Mouse (Mus musculus) liver, adult 2 months (tissue): ENCODE results near the gene Plxnb1. TPM values are rescaled to one million over a fixed set of nuclear protein-coding genes. Genes with fewer than 3 reads are reported as not detected.
A peak's percentile ranks its signal among the peaks of the same experiment; 100 is the strongest.

ENCODE experiments used
- DNase-seq: peaks from one replicate; pipeline ENCODE4 v3.0.0-alpha.2; 2011; ENCODE audit warnings: low read depth, low spot score; ENCODE audit errors: extremely low read depth
- H3K27ac ChIP-seq: fragments of 200-500 bp; replicated peaks from 2 replicates; pipeline ENCODE4 v1.5.1; 2012; ENCODE audit warnings: low read depth, mild to moderate bottlenecking, control low read depth, inconsistent platforms, low read length; ENCODE audit not compliant: insufficient read depth
- H3K27me3 ChIP-seq: fragments of 200-500 bp; 2 replicates; pipeline ENCODE4 v1.6.1; 2012; ENCODE audit warnings: mild to moderate bottlenecking, moderate library complexity, low read length, inconsistent platforms; ENCODE audit not compliant: control insufficient read depth, insufficient read depth
- H3K36me3 ChIP-seq: fragments of 200-500 bp; 2 replicates; pipeline ENCODE4 v1.6.1; 2012; ENCODE audit warnings: low read length, inconsistent platforms; ENCODE audit not compliant: control insufficient read depth, insufficient read depth
- H3K4me1 ChIP-seq: fragments of 200-500 bp; 2 replicates; pipeline ENCODE4 v1.6.1; 2011; ENCODE audit warnings: low read length; ENCODE audit not compliant: control insufficient read depth, insufficient read depth
- H3K4me3 ChIP-seq: fragments of 200-500 bp; 2 replicates; pipeline ENCODE4 v1.5.1; 2011; ENCODE audit warnings: low read depth, mild to moderate bottlenecking, control low read depth, low read length, moderate library complexity; ENCODE audit not compliant: insufficient read depth
- H3K79me2 ChIP-seq: fragments of 200-500 bp; 2 replicates; pipeline ENCODE4 v1.6.1; 2012; ENCODE audit warnings: inconsistent platforms, mild to moderate bottlenecking, low read length, moderate library complexity; ENCODE audit not compliant: control insufficient read depth, insufficient read depth
- H3K9ac ChIP-seq: fragments of 200-500 bp; 2 replicates; pipeline ENCODE4 v1.6.1; 2012; ENCODE audit warnings: low read depth, mild to moderate bottlenecking, control low read depth, inconsistent platforms, low read length
- CTCF ChIP-seq: fragments of 200-500 bp; IDR thresholded peaks from 2 replicates; pipeline ENCODE4 v1.5.1; 2011; ENCODE audit warnings: low read depth, low read length, control low read depth
- POLR2A ChIP-seq: fragments of 200-500 bp; IDR thresholded peaks from 2 replicates; pipeline ENCODE4 v1.6.1; 2011; ENCODE audit warnings: low read length, control low read depth; ENCODE audit not compliant: insufficient read depth; ENCODE audit errors: extremely low read depth
- WGBS: fragments of 180-500 bp; shearing (Covaris S2); methylation state at CpG from one replicate; pipeline ENCODE4 v1.1.7; 2018; 5-methylcytosine and 5-hydroxymethylcytosine counted together
- polyA plus RNA-seq: library from polyadenylated mRNA; depleted of rRNA; stranded (reverse); fragments of >200 nt; gene quantifications from 2 replicates; pipeline ENCODE4 v1.2.3, GENCODE M21; 2012
- total RNA-seq: library from RNA; depleted of rRNA; stranded (reverse); fragments of >200 nt; gene quantifications from 2 replicates; pipeline ENCODE4 v1.2.3, GENCODE M21; 2014

Gene Plxnb1
- total and polyA plus RNA-seq, 2 experiments: 10.9 to 26.5 TPM

DNA sequence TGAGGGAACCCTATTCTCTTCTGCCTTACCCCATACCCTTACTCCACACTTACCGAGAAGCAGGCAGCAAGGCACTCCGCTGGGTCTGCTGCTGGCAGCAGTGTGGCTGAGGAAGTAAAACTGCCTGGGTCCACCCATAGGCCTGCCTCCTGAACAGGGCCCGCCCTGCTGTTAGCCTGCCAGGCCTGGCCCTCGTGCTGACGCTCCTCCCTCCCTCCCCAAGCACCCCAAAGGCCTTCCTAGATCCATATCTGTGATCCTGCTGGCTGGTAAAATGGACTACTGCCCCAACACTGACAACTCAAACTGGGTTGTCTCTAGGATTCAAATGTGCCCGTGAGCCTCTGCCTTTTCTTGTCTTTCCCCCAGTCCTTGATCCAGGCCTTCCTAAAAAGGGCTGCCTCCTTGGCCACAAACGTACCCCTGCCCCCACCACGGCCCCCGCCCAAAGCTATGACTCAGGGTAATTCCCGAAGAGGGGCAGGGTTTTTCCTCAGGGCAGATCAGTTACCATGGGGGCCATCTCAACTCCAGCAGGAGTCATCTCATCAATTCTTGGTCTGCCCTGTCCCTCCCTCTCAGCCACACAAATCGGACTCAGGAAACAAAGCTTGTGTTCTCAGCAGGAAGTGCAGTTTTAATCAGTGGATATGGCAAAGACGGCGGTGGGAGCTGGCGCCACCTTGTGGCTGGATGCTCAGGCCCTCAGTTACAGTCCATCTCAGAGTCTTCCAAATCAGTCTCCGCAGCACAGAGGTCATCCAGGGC lies 35.9 kb upstream of the Plxnb1 start, which contains the start of gene Trex1:
Trex1 (minus strand) TSS at position 599 of the 768 bp plus-strand sequence.
- Histone ChIP-seq H3K27me3 (no peaks in the 10 kb centered on the region), H3K36me3 (no peaks in the 10 kb centered on the region), H3K9ac (peak within 1 kb of the TSS; percentile 68), H3K4me1 (peaks cover 12% of the 10 kb centered on the region), H3K79me2 (peaks cover 11% of the 10 kb centered on the region; the same call in 1 of the 2 replicates), H3K4me3 (peak within 1 kb of the TSS; percentile 50), H3K27ac (peak within 1 kb of the TSS; percentile 82)
- WGBS: 2% methylated on average over 15 of the region's 15 CpGs
- peak; percentile 90 for TF ChIP-seq POLR2A
- TF ChIP-seq CTCF: peak; percentile 98
- DNase-seq: peak; percentile 90

GRCm38 (mm10) chr9:109060184-109060897 lies 34.8 kb upstream of the Plxnb1 start:
- Histone ChIP-seq H3K4me1 (peaks cover 9% of the 10 kb centered on the region), H3K79me2 (peaks cover 11% of the 10 kb centered on the region; the same call in 1 of the 2 replicates), H3K36me3 (peaks cover 2% of the 10 kb centered on the region; the same call in 1 of the 2 replicates), H3K27me3 (no peaks in the 10 kb centered on the region), H3K9ac (no peak overlapping the region), H3K27ac (no peak overlapping the region), H3K4me3 (no peak overlapping the region)
- DNase-seq: no peak
- TF ChIP-seq POLR2A: no peak
- no peak for TF ChIP-seq CTCF
- 88% methylated on average over 16 of the region's 16 CpGs for WGBS

GRCm38 (mm10) chr9:109060898-109061295 lies 34.3 kb upstream of the Plxnb1 start:
- TF ChIP-seq CTCF (no peak), POLR2A (no peak)
- peaks cover 7% of the 10 kb centered on the region for H3K4me1 ChIP-seq
- H3K79me2 ChIP-seq: peaks cover 8% of the 10 kb centered on the region; the same call in 1 of the 2 replicates
- H3K9ac ChIP-seq: no peak overlapping the region
- peaks cover 7% of the 10 kb centered on the region; the same call in 1 of the 2 replicates for H3K36me3 ChIP-seq
- no peak overlapping the region for H3K27ac ChIP-seq
- H3K4me3 ChIP-seq: no peak overlapping the region
- no peak for DNase-seq
- no peaks in the 10 kb centered on the region for H3K27me3 ChIP-seq
- 91% methylated on average over 5 of the region's 5 CpGs for WGBS

GRCm38 (mm10) chr9:109068095-109068735 lies 27.0 kb upstream of the Plxnb1 start:
- DNase-seq: peak; percentile 40
- Histone ChIP-seq H3K36me3 (peaks cover 32% of the 10 kb centered on the region), H3K4me1 (peaks cover 3% of the 10 kb centered on the region), H3K27me3 (no peaks in the 10 kb centered on the region), H3K4me3 (no peak overlapping the region), H3K79me2 (peaks cover 7% of the 10 kb centered on the region), H3K9ac (no peak overlapping the region), H3K27ac (no peak overlapping the region)
- TF ChIP-seq POLR2A: no peak
- no peak for TF ChIP-seq CTCF
- 94% methylated on average over 3 of the region's 3 CpGs for WGBS

DNA sequence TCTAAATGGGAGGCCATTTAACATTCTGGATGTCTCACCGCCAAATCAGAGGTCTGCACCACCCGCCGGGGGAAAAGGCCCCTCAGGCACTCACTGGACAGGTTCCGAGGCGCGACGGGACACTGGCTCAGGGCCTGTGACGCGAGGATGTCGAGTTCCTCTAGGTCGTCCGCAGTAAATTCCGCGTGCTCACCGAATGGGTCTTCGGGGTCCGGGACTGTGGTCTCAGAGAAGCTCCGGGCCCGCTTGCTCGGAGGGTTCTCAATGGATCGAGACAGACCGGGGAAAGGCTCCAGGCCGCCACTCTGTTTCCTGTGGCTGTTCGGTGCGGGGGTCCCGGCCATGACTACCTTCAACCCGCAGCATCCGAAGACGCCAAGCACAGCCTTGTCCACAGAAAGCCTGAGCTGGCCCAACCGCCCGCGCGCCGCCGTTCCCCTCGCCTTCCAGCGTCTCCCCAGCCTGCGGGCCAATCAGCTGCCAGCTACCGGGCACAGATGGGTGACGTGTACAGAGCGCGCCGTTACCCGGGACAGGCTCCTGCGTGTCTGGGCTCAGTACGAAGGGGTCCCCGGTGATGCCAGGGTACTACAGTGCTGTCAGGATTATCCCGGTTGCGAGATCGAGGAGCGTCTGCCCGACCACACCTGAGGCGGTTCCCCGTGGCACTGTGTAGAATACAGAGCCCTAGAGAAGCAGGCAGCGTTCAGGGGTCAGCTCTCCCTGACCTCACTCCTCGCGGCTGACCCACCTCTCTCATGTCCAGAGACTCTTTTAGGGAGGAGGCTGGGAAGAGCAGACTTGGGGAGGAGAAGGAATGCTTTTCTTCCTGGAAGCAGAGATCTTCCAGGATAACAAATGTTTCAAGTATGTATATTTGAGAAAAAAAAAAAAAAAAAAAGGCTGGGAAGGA lies 21.3 kb upstream of the Plxnb1 start, which contains the start of gene Atrip:
Atrip (minus strand) TSS at position 464 of the 913 bp plus-strand sequence.
- Histone ChIP-seq H3K27me3 (no peaks in the 10 kb centered on the region), H3K4me1 (peaks cover 7% of the 10 kb centered on the region), H3K27ac (peak within 1 kb of the TSS; percentile 59), H3K79me2 (peaks cover 12% of the 10 kb centered on the region), H3K36me3 (peaks cover 10% of the 10 kb centered on the region; the same call in 1 of the 2 replicates), H3K4me3 (peak within 1 kb of the TSS; percentile 77), H3K9ac (peak within 1 kb of the TSS; percentile 80)
- DNase-seq: peak; percentile 71
- TF ChIP-seq CTCF (no peak), POLR2A (peak; percentile 48)
- WGBS: under 1% methylated on average over 57 of the region's 57 CpGs
